Mouse (Mus musculus): ENCODE measurements at regions not wholly inside any gene's neighbourhood (a gene's known extent, or its start where the extent isn't known, plus 50 kb on each side); places are given as distances from the start of the nearest gene placed in this dataset.

GRCm38 (mm10) chr4:125420561-125421241, 69.8 kb upstream of the Grik3 start:
- WGBS: 48% methylated on average over 5 of the region's 5 CpGs
- Histone ChIP-seq H3K4me1 (replicated peaks; ENCODE audit: control insufficient read depth, insufficient read depth) (no peaks in the 10 kb centered on the region), H3K9me3 (ENCODE audit: control insufficient read depth, low read length) (no peaks in the 10 kb centered on the region), H3K9ac (ENCODE audit: low read length) (no peak overlapping the region), H3K27me3 (ENCODE audit: control insufficient read depth, insufficient read depth, low read length) (no peaks in the 10 kb centered on the region), H3K4me3 (ENCODE audit: low read depth, low read length) (no peak overlapping the region), H3K4me2 (replicated peaks; ENCODE audit: low read depth) (no peak overlapping the region), H3K36me3 (ENCODE audit: control insufficient read depth, insufficient read depth, low read length) (no peaks in the 10 kb centered on the region), H3K27ac (replicated peaks) (no peak overlapping the region)
- no peak for DNase-seq (ENCODE audit: low spot score)
- no peak for TF ChIP-seq CTCF (IDR thresholded peaks at IDR 0.05; ENCODE audit: low read depth)
- TF ChIP-seq EP300 (optimal IDR thresholded peaks at IDR 0.05): no peak
- no peak for ATAC-seq (ENCODE audit: low FRiP score, low TSS enrichment)

GRCm38 (mm10) chr4:125419491-125420255, 70.8 kb upstream of the Grik3 start:
- no peaks in the 10 kb centered on the region for H3K27me3 ChIP-seq (ENCODE audit: control insufficient read depth, insufficient read depth, low read length)
- 40% methylated on average over 12 of the region's 12 CpGs for WGBS
- TF ChIP-seq EP300 (optimal IDR thresholded peaks at IDR 0.05): no peak
- no peak overlapping the region for H3K4me2 ChIP-seq (replicated peaks; ENCODE audit: low read depth)
- DNase-seq (ENCODE audit: low spot score) (no peak), ATAC-seq (ENCODE audit: low FRiP score, low TSS enrichment) (no peak)
- no peaks in the 10 kb centered on the region for H3K36me3 ChIP-seq (ENCODE audit: control insufficient read depth, insufficient read depth, low read length)
- no peak overlapping the region for H3K4me3 ChIP-seq (ENCODE audit: low read depth, low read length)
- no peaks in the 10 kb centered on the region for H3K9me3 ChIP-seq (ENCODE audit: control insufficient read depth, low read length)
- no peaks in the 10 kb centered on the region for H3K4me1 ChIP-seq (replicated peaks; ENCODE audit: control insufficient read depth, insufficient read depth)
- H3K27ac ChIP-seq (replicated peaks): no peak overlapping the region
- H3K9ac ChIP-seq (ENCODE audit: low read length): no peak overlapping the region

- Histone ChIP-seq H3K36me3 (ENCODE audit: control insufficient read depth, insufficient read depth, low read length) (no peaks in the 10 kb centered on the region), H3K4me2 (replicated peaks; ENCODE audit: low read depth) (no peak overlapping the region), H3K9ac (ENCODE audit: low read length) (no peak overlapping the region), H3K4me3 (ENCODE audit: low read depth, low read length) (no peak overlapping the region), H3K4me1 (replicated peaks; ENCODE audit: control insufficient read depth, insufficient read depth) (no peaks in the 10 kb centered on the region), H3K27me3 (ENCODE audit: control insufficient read depth, insufficient read depth, low read length) (no peaks in the 10 kb centered on the region), H3K9me3 (ENCODE audit: control insufficient read depth, low read length) (no peaks in the 10 kb centered on the region), H3K27ac (replicated peaks) (no peak overlapping the region)
- TF ChIP-seq EP300 (optimal IDR thresholded peaks at IDR 0.05) (no peak), CTCF (IDR thresholded peaks at IDR 0.05; ENCODE audit: low read depth) (no peak)
- no peak for DNase-seq (ENCODE audit: low spot score)
- 63% methylated on average over 11 of the region's 11 CpGs for WGBS
- no peak for ATAC-seq (ENCODE audit: low FRiP score, low TSS enrichment)
Measured at GRCm38 (mm10) chr4:125415308-125415707, 75.2 kb upstream of the Grik3 start.

- H3K27ac ChIP-seq (replicated peaks): no peak overlapping the region
- H3K4me3 ChIP-seq (ENCODE audit: low read depth, low read length): no peak overlapping the region
- H3K9me3 ChIP-seq (ENCODE audit: control insufficient read depth, low read length): no peaks in the 10 kb centered on the region
- H3K4me1 ChIP-seq (replicated peaks; ENCODE audit: control insufficient read depth, insufficient read depth): no peaks in the 10 kb centered on the region
- WGBS: 75% methylated on average over 7 of the region's 7 CpGs
- H3K4me2 ChIP-seq (replicated peaks; ENCODE audit: low read depth): no peak overlapping the region
- peak; percentile 40; the same call in 1 of the 2 replicates for ATAC-seq (ENCODE audit: low FRiP score, low TSS enrichment)
- no peaks in the 10 kb centered on the region for H3K27me3 ChIP-seq (ENCODE audit: control insufficient read depth, insufficient read depth, low read length)
- no peak for TF ChIP-seq CTCF (IDR thresholded peaks at IDR 0.05; ENCODE audit: low read depth)
- DNase-seq (ENCODE audit: low spot score): no peak
- no peaks in the 10 kb centered on the region for H3K36me3 ChIP-seq (ENCODE audit: control insufficient read depth, insufficient read depth, low read length)
- no peak overlapping the region for H3K9ac ChIP-seq (ENCODE audit: low read length)
Measured at GRCm38 (mm10) chr4:125413833-125414719, 76.4 kb upstream of the Grik3 start.

GRCm38 (mm10) chr4:125410736-125411441, 79.6 kb upstream of the Grik3 start:
- WGBS: 41% methylated on average over 8 of the region's 8 CpGs
- no peak overlapping the region for H3K27ac ChIP-seq (replicated peaks)
- no peaks in the 10 kb centered on the region for H3K36me3 ChIP-seq (ENCODE audit: control insufficient read depth, insufficient read depth, low read length)
- H3K4me2 ChIP-seq (replicated peaks; ENCODE audit: low read depth): no peak overlapping the region
- ATAC-seq (ENCODE audit: low FRiP score, low TSS enrichment) (no peak), DNase-seq (ENCODE audit: low spot score) (no peak)
- H3K9me3 ChIP-seq (ENCODE audit: control insufficient read depth, low read length): no peaks in the 10 kb centered on the region
- no peak for TF ChIP-seq EP300 (optimal IDR thresholded peaks at IDR 0.05)
- TF ChIP-seq CTCF (IDR thresholded peaks at IDR 0.05; ENCODE audit: low read depth): no peak
- H3K9ac ChIP-seq (ENCODE audit: low read length): no peak overlapping the region
- no peak overlapping the region for H3K4me3 ChIP-seq (ENCODE audit: low read depth, low read length)
- no peaks in the 10 kb centered on the region for H3K27me3 ChIP-seq (ENCODE audit: control insufficient read depth, insufficient read depth, low read length)
- no peaks in the 10 kb centered on the region for H3K4me1 ChIP-seq (replicated peaks; ENCODE audit: control insufficient read depth, insufficient read depth)
